Mouse (Mus musculus) E14TG2a.4 (cell line): ENCODE measurements around the gene Hoxc8.

Experiments used
- CTCF ChIP-seq: conservative IDR thresholded peaks from 2 replicates; pipeline ENCODE4 v1.5.1; 2014; ENCODE audit warnings: low read length
- NANOG ChIP-seq: IDR thresholded peaks from 2 replicates; pipeline ENCODE4 v1.6.1; 2014; ENCODE audit warnings: borderline replicate concordance, low read length, mixed read lengths

- TF ChIP-seq CTCF (no peak), NANOG (no peak)
These were observed 12.5 kb downstream of the Hoxc8 start for GRCm38 (mm10) chr15:103002821-103003448.
